Mouse (Mus musculus) G1E (cell line): ENCODE results near the gene Sash3.

Experiments used
- CTCF ChIP-seq: IDR thresholded peaks from 2 replicates; pipeline ENCODE4 v1.5.1; 2012; ENCODE audit warnings: low read depth, low read length, inconsistent platforms, mixed read lengths
- GATA1 ChIP-seq: IDR thresholded peaks from 2 replicates; pipeline ENCODE4 v1.6.1; 2012; ENCODE audit warnings: borderline replicate concordance, low read length, inconsistent platforms, mixed read lengths
- TAL1 ChIP-seq: conservative IDR thresholded peaks from 2 replicates; pipeline ENCODE4 v1.6.1; 2012; ENCODE audit warnings: low read depth, low read length, inconsistent platforms, mixed read lengths

DNA sequence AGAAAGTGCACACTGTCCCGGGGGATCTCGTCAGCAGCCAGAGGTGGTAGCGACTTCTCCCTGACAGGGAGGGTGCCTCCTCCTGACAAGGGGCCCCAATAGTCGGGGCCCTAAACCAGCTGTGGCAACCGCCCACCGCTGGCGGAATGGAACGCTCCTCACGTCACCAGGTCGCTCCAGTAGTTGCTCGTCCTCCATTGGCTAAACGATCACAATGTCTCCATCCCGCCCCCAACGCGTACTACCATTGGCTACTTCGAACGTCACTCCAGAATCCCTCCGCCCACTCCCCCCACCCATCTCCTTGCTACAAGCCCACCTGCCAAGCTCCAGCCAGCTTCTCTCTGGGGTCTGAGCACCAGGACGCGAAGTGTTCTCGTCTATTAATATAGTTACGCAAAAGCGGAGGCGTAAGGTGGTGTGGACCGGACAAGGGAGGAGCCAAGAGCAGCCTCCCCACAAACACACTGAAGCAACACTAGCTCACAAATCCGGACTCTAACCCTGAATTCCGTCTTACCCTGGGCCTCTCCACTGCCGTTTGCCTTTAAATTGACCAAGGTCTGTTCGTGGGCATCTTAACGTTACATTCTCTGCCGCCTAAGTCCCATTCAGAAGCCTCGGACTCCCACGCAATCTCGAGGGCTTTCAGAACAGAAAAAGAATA is 62.4 kb downstream of the Sash3 start, which contains the start of gene Zdhhc9:
- no peak for TF ChIP-seq CTCF
- TF ChIP-seq GATA1 = no peak
- no peak for TF ChIP-seq TAL1
